Mouse (Mus musculus) embryonic facial prominence, embryonic 14.5 days (tissue): ENCODE results near the gene Pkhd1. TPM values are rescaled to one million over a fixed set of nuclear protein-coding genes. Genes with fewer than 3 reads are reported as not detected.
A peak's percentile ranks its signal among the peaks of the same experiment; 100 is the strongest.

Experiments
- ATAC-seq: fragments of 200-750 bp; cut with Nextera tagmentation; 2 replicates; pipeline ENCODE4 v1.8.0; 2017; ENCODE audit warnings: low read depth, moderate number of reproducible peaks, moderate TSS enrichment
- DNase-seq: peaks from one replicate; pipeline ENCODE4 v3.0.0-alpha.2; 2015; ENCODE audit warnings: low spot score
- H3K27ac ChIP-seq: fragments of 300-500 bp; sonication (generic); replicated peaks from 2 replicates; pipeline ENCODE4 v1.5.1; 2014; ENCODE audit warnings: low read depth, mild to moderate bottlenecking, low read length, moderate library complexity
- H3K27me3 ChIP-seq: fragments of 300-500 bp; sonication (generic); replicated peaks from 2 replicates; pipeline ENCODE4 v1.6.1; 2014; ENCODE audit warnings: low read length; ENCODE audit not compliant: control insufficient read depth, insufficient read depth
- H3K36me3 ChIP-seq: fragments of 300-500 bp; sonication (generic); 2 replicates; pipeline ENCODE4 v1.6.1; 2014; ENCODE audit warnings: low read length, mixed read lengths; ENCODE audit not compliant: control insufficient read depth, insufficient read depth
- H3K4me1 ChIP-seq: fragments of 300-500 bp; sonication (generic); 2 replicates; pipeline ENCODE4 v1.6.1; 2014; ENCODE audit warnings: antibody characterized with exemption, low read length; ENCODE audit not compliant: control insufficient read depth, insufficient read depth
- H3K4me2 ChIP-seq: fragments of 300-500 bp; sonication (generic); 2 replicates; pipeline ENCODE4 v1.6.1; 2014; ENCODE audit warnings: low read depth, mild to moderate bottlenecking, low read length, moderate library complexity, mixed read lengths
- H3K4me3 ChIP-seq: fragments of 300-500 bp; sonication (generic); 2 replicates; pipeline ENCODE4 v1.5.1; 2014; ENCODE audit warnings: low read depth, mild to moderate bottlenecking, low read length
- H3K9ac ChIP-seq: fragments of 300-500 bp; sonication (generic); 2 replicates; pipeline ENCODE4 v1.6.1; 2014; ENCODE audit warnings: low read depth, mild to moderate bottlenecking, low read length, moderate library complexity, mixed read lengths
- H3K9me3 ChIP-seq: fragments of 300-500 bp; sonication (generic); 2 replicates; pipeline ENCODE4 v1.6.1; 2016; ENCODE audit warnings: low read length; ENCODE audit not compliant: control insufficient read depth
- WGBS: fragments of 180-500 bp; shearing (Covaris S2); extraction: QIAGEN DNeasy Blood & Tissue Kit; methylation state at CpG from one replicate; pipeline ENCODE4 v1.1.7; 2014; 5-methylcytosine and 5-hydroxymethylcytosine counted together
- polyA plus RNA-seq: library from polyadenylated mRNA; unstranded; fragments of >200 nt; fragmentation: Nextera tagmentation; extraction: Ambion mirVana; gene quantifications from 2 replicates; pipeline ENCODE4 v1.2.1, GENCODE M21; 2014

Pkhd1 gene
- polyA plus RNA-seq, 1 experiment from 2014 or later = 0.38 TPM

- no peak; the same call in 1 of the 2 replicates for ATAC-seq
These were observed 63.5 kb downstream of the Pkhd1 start for GRCm38 (mm10) chr1:20554398-20554797.

DNA sequence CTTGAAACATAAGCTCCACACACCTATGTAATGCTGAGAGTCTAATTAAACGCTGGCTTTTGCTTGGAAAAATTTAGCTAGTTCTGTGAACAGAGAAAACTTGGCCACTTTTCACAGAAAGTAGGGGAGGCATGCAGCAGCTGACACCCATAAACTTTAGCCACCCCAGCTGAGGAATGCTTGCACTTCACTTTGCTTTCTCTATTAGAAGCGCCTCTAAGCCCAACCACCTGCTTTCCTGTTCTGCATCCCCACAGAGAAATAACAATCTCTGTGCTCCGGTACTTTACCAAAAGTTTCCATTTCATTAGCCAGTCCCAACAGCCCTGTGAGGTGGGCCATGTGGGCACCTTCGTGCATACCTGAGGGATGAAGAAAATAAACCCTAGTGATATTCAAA is 66.5 kb downstream of the Pkhd1 start:
- Histone ChIP-seq H3K4me1 (no peaks in the 10 kb centered on the region), H3K4me2 (no peak overlapping the region)
- ATAC-seq = no peak

More at GRCm38 (mm10) chr1:20554398-20554797, 63.5 kb downstream of the Pkhd1 start:
- H3K9me3 ChIP-seq = no peaks in the 10 kb centered on the region
- no peaks in the 10 kb centered on the region for H3K36me3 ChIP-seq
- H3K27ac ChIP-seq = no peak overlapping the region
- no peak overlapping the region for H3K9ac ChIP-seq
- H3K27me3 ChIP-seq = no peaks in the 10 kb centered on the region
- H3K4me3 ChIP-seq = no peak overlapping the region
- H3K4me1 ChIP-seq = no peaks in the 10 kb centered on the region
- peak; percentile 51 for DNase-seq
- H3K4me2 ChIP-seq = no peak overlapping the region
- WGBS = 26% methylated on average over 6 of the region's 6 CpGs

DNA sequence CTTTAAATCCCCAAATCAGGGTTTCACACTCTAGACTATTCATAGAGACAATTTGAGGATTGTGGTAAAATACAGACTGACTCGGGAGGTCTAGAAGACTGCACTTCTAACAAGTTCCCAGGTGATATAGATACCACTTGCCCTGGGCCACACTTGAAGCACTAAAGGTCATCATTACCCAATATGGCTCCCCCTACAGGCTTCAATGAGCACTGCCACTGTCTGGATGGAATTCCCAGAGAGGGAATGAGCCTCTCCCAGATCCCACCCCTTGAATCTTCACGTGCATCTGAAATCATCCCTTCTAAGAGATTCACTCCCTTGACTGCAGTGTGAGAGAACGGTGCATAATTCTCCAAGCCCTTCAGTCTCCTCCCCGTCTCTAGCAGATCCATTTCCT is 73.3 kb downstream of the Pkhd1 start:
- Histone ChIP-seq H3K27me3 (no peaks in the 10 kb centered on the region), H3K4me1 (no peaks in the 10 kb centered on the region), H3K9ac (no peak overlapping the region), H3K4me2 (no peak overlapping the region), H3K4me3 (no peak overlapping the region), H3K27ac (no peak overlapping the region), H3K36me3 (no peaks in the 10 kb centered on the region), H3K9me3 (no peaks in the 10 kb centered on the region)
- no peak for DNase-seq
- 66% methylated on average over 4 of the region's 4 CpGs for WGBS
- no peak for ATAC-seq

More for the DNA sequence above, 66.5 kb downstream of the Pkhd1 start:
- H3K9me3 ChIP-seq = no peaks in the 10 kb centered on the region
- H3K27me3 ChIP-seq = no peaks in the 10 kb centered on the region
- no peak overlapping the region for H3K9ac ChIP-seq
- H3K36me3 ChIP-seq = no peaks in the 10 kb centered on the region
- H3K27ac ChIP-seq = no peak overlapping the region
- WGBS = 59% methylated on average over 4 of the region's 4 CpGs
- DNase-seq = peak; percentile 8
- no peak overlapping the region for H3K4me3 ChIP-seq

DNA sequence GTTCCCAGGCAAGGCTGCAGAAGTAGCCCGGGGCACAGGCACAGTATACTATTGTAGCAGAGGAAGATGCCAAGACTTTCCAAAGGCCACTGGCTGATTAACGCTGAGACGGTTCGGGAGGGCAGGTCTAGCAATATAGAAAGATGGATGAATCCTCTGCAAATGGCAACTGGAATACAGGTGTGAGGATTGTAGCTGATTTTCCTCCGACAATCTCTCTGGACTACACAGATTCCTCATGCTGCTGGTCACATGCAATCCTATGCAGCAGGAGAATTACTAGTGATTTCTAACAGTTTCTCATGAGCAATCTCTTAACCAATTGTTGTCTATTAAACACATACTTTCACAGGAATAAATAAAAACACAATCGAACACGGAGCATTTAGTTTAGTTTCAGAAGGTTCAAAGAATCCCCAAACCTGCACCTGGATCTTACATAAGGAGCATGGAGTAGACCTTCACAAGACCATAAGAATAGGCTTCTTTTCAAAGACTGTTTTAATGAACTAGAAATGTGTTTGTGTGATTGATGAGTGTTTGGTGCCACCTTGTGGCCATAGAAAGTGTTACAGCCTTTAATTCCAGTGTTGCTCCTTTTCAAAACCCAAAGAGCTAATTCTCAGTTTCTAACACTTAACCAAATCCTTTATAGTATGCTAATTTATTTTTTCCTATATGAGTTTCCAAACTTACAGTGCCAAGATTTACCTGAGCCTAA is 104.3 kb downstream of the Pkhd1 start:
- Histone ChIP-seq H3K4me2 (no peak overlapping the region), H3K9me3 (0 out of 2 replicates have a peak, but pooled peaks cover 4% of the 10 kb centered on the region), H3K9ac (no peak overlapping the region), H3K27me3 (no peaks in the 10 kb centered on the region), H3K4me1 (no peaks in the 10 kb centered on the region), H3K27ac (no peak overlapping the region), H3K4me3 (no peak overlapping the region), H3K36me3 (no peaks in the 10 kb centered on the region)
- DNase-seq = peak; percentile 34
- 64% methylated on average over 7 of the region's 7 CpGs for WGBS
- ATAC-seq = no peak

DNA sequence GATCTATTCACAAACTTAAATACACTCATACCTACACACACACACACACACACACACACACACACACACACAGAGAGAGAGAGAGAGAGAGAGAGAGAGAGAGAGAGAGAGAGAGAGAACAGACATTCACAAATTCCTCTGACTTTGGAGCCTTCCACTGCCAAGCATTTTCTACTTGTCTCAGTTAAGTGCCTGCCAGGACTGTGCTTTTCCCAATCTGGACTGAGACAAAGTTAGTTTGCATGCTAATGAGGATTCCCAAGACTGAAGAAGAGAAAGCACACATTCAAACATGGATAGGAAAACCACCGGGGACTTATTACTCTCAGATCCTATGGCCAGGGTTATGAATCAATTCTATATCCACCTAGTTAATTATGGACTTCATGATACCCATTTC is 118.9 kb downstream of the Pkhd1 start:
- Histone ChIP-seq H3K4me1 (no peaks in the 10 kb centered on the region), H3K4me3 (no peak overlapping the region), H3K9me3 (no peaks in the 10 kb centered on the region), H3K4me2 (no peak overlapping the region), H3K9ac (no peak overlapping the region), H3K36me3 (no peaks in the 10 kb centered on the region), H3K27ac (no peak overlapping the region), H3K27me3 (no peaks in the 10 kb centered on the region)
- ATAC-seq (no peak), DNase-seq (no peak)
- WGBS = 81% methylated on average over 1 of the region's 1 CpGs

DNA sequence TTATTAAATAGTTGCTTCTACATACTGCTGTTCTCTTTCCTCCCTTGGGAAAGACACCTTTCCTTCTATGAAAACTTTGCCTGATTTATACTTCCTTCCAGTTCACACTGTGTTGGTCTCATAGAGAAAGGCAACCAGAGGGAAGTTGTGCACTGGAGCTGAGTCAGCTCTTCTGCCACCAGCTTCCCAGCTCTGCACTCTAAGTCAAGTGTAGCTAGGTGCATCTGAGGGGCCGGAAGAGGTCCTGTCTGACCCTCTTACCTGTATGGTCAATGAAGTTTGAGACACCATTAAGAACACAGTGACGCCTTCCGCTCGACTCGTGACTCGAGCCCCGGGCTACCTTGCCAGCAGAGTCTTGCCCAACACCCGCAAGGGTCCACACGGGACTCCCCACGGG is 131.8 kb downstream of the Pkhd1 start:
- Histone ChIP-seq H3K4me3 (no peak overlapping the region), H3K9me3 (no peaks in the 10 kb centered on the region), H3K4me2 (no peak overlapping the region), H3K9ac (no peak overlapping the region), H3K4me1 (no peaks in the 10 kb centered on the region), H3K36me3 (no peaks in the 10 kb centered on the region), H3K27ac (no peak overlapping the region), H3K27me3 (no peaks in the 10 kb centered on the region)
- 93% methylated on average over 8 of the region's 10 CpGs for WGBS
- ATAC-seq (no peak), DNase-seq (no peak)

- no peak overlapping the region for H3K4me2 ChIP-seq
- H3K9me3 ChIP-seq = no peaks in the 10 kb centered on the region
- no peak overlapping the region for H3K9ac ChIP-seq
- DNase-seq (no peak), ATAC-seq (no peak)
- H3K27ac ChIP-seq = no peak overlapping the region
- H3K27me3 ChIP-seq = no peaks in the 10 kb centered on the region; the same call in 1 of the 2 replicates
- no peaks in the 10 kb centered on the region for H3K4me1 ChIP-seq
- 76% methylated on average over 4 of the region's 4 CpGs for WGBS
- no peaks in the 10 kb centered on the region for H3K36me3 ChIP-seq
- H3K4me3 ChIP-seq = no peak overlapping the region
These were observed 136.0 kb downstream of the Pkhd1 start for GRCm38 (mm10) chr1:20481843-20482242.

GRCm38 (mm10) chr1:20478695-20479094 is 139.2 kb downstream of the Pkhd1 start:
- DNase-seq (no peak), ATAC-seq (no peak)
- no peak overlapping the region for H3K4me3 ChIP-seq
- H3K4me2 ChIP-seq = peak overlapping the region; percentile 66; the same call in 1 of the 2 replicates
- H3K9ac ChIP-seq = no peak overlapping the region
- no peaks in the 10 kb centered on the region; the same call in 1 of the 2 replicates for H3K27me3 ChIP-seq
- H3K4me1 ChIP-seq = no peaks in the 10 kb centered on the region
- H3K36me3 ChIP-seq = no peaks in the 10 kb centered on the region
- H3K9me3 ChIP-seq = no peaks in the 10 kb centered on the region
- H3K27ac ChIP-seq = no peak overlapping the region
- 77% methylated on average over 3 of the region's 3 CpGs for WGBS

DNA sequence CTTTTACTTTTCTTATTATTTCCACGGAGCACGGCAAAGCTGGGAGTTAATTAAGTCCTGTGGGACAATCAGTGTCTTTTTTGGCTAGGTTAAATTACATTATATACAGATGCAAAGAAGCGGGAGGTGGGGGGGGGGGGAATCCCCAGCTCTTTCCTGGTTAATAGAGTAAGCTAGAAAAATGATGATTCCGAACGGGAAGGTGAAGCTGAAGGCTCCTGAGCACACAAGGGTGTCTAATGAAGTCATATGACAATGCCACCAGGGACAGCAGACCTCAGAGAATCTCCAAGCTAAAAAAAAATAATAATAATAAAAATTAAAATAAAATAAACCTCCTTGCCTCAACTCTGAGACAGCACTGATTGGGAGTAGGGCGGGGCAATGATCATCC is 139.6 kb downstream of the Pkhd1 start:
- peak; percentile 26; the same call in 1 of the 2 replicates for ATAC-seq
- H3K36me3 ChIP-seq = no peaks in the 10 kb centered on the region
- peak overlapping the region; percentile 53; the same call in 1 of the 2 replicates for H3K9ac ChIP-seq

More for the DNA sequence above, 139.6 kb downstream of the Pkhd1 start:
- peak overlapping the region; percentile 39 for H3K4me3 ChIP-seq
- H3K27ac ChIP-seq = no peak overlapping the region
- H3K4me1 ChIP-seq = no peaks in the 10 kb centered on the region
- H3K4me2 ChIP-seq = peak overlapping the region; percentile 66
- no peaks in the 10 kb centered on the region for H3K9me3 ChIP-seq
- WGBS = 23% methylated on average over 6 of the region's 6 CpGs
- no peaks in the 10 kb centered on the region; the same call in 1 of the 2 replicates for H3K27me3 ChIP-seq
- DNase-seq = no peak
